9 mouse cellular contexts compared by ENCODE assay signal in the genomic region with DNA sequence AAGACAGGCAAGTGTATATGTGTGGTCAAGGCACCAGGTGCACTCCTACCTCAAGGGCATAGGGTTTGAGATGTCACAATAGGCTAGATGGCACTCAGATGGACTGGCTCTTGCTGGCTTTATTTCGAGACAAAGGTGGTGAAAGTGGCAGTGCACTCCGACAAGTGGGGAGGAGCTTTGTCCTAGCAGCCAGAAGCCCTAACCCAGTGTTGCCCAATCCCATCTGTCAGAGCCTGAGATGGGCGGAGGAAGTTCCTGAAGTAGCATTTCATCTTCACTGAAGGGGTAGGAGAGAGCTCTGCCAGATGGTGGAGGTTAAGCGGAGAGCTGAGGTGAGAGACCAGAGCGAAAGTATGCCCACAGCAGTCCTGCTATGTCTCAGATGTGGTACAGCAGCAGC.
"Had no signal": no experiment of that assay in that cellular context is flagged by ENCODE, and none has a peak within 500 bp of the region (broad histone marks: within the 10 kb centered on the region; RNA-seq: fewer than 3 reads in every experiment).

No protein-coding gene starts in this region.

- ATAC-seq: intestine, embryonic 16.5 days; liver, embryonic 12.5 days had no signal

- DNase-seq: kidney, adult 18-20 months; kidney, adult 9 months; kidney, postnatal 14 days; kidney, postnatal 4 days; midbrain, embryonic 14.5 days; thymus, adult 18-20 months; thymus, postnatal 36 days had no signal
